Mouse (Mus musculus): ENCODE measurements around the gene Gcdh.

GRCm38 (mm10) chr8:84837912-84838470 lies 55.7 kb downstream of the Gcdh start:
- no peak for TF ChIP-seq CTCF (IDR thresholded peaks at IDR 0.05; ENCODE audit: low read depth, low read length)
- TF ChIP-seq POLR2A (IDR thresholded peaks at IDR 0.05; ENCODE audit: extremely low read depth, insufficient read depth, low read length): no peak

Data from liver, adult 2 months (tissue).